Mouse (Mus musculus) spleen, postnatal 14 days (tissue): ENCODE results near the gene Olfr1331.
"Not testable (repeated sequence)": the region's sequence is repeated elsewhere in the genome, so short reads cannot be mapped to it uniquely, and the experiment has no call there.

Source experiments
- DNase-seq, 2 experiments: peaks; one replicate each; pipeline ENCODE4 v3.0.0; 2021 to 2022; ENCODE audit warnings: low spot score in 2 of 2

Gene Olfr1331

GRCm38 (mm10) chr4:118864349-118864748 lies at the start of gene Olfr1331:
Gene Olfr1331 (plus strand): TSS chr4:118864649.
- DNase-seq = no peak

GRCm38 (mm10) chr4:118818921-118819320 lies 45.5 kb upstream of the Olfr1331 start:
- no peak for DNase-seq

- DNase-seq = no peak
Observed at GRCm38 (mm10) chr4:118836179-118836578, 28.3 kb upstream of the Olfr1331 start, which contains the start of gene Olfr1333. Gene Olfr1333 (minus strand): TSS chr4:118836279.

GRCm38 (mm10) chr4:118861791-118862190 lies 2.7 kb upstream of the Olfr1331 start:
- DNase-seq = no peak

GRCm38 (mm10) chr4:118862704-118863103 lies 1.7 kb upstream of the Olfr1331 start:
- no peak for DNase-seq

- DNase-seq = no peak
Observed at GRCm38 (mm10) chr4:118867566-118867965, 3.1 kb downstream of the Olfr1331 start.

GRCm38 (mm10) chr4:118888297-118888696 lies 23.8 kb downstream of the Olfr1331 start, which contains the start of gene Olfr1330:
Gene Olfr1330 (plus strand): TSS chr4:118888597.
- DNase-seq = no peak

GRCm38 (mm10) chr4:118901981-118902380 lies 37.5 kb downstream of the Olfr1331 start:
- no peak for DNase-seq

- DNase-seq = not testable (repeated sequence)
Observed at GRCm38 (mm10) chr4:118917365-118917764, 52.9 kb downstream of the Olfr1331 start, which contains the start of gene Olfr1329. Gene Olfr1329 (minus strand): TSS chr4:118917465.
